Mouse (Mus musculus) neutrophil, adult 83 days (primary cell): Measurements from ENCODE around the gene Olfr905. TPM values are rescaled to one million over a fixed set of nuclear protein-coding genes. Genes with fewer than 3 reads are reported as not detected.

Experiments
- total RNA-seq, 2 experiments: library from RNA; stranded (reverse); gene quantifications; one replicate each; pipeline ENCODE4 v1.2.4; 2023

Olfr905 gene
- not detected for total RNA-seq

DNA sequence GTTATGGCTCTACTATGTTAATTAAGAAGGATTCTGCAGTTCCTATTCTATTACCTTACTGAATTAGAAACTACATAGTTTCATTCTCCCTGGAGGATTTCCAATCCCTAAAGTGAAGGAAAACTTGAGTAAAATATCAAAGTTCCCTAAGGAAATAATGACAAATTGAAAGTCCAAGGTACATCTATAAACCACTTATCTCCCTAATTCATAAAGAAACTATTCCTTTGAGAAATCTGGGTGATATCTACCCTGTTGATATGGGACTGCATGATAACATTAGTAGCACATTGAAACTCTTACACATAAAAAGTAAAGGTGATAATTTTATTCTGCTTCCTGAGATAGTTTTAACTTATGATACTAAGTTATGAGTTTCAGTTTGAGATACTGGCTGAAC lies at the start of gene Olfr905:
Gene Olfr905 (plus strand): TSS at position 301 of the 400 bp plus-strand sequence.

DNA sequence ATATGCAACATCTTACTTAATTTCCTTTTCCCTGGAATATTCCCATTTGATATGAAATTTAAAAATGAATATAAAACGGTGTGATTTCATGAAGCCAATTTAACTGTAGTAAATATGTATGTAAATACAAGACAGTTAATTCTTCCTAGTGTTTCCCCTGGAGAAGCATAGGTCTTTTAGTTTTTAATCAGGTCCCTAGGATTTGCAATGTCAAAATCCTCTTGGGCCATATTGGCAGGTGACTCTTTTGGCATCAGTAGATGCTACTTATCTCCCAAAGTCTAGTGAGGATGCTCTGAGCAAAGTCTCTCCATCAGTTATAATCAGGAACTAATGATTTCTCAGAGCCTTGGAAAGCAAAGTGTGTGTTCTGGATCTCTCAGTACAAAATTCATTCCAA lies 41.8 kb upstream of the Olfr905 start, which contains the start of gene Olfr901:
Gene Olfr901 (plus strand): TSS at position 301 of the 400 bp plus-strand sequence.

DNA sequence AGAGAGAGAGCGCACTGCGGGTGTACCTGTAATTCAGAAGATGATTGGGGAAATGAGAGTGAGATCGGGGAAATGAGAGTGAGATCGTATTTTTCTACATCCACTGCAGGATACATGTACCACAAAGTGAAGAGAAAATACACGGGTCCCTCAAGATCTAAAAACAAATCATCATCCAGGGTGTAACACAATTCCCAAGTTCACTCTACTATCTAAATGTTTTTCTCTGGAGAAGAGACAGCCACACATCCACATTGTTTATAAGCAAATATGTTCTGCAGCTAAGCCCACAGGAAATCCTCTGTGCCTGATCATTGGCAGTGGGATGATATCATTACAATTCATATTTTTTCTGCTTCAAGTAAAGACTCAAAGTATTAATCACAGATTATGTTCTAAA lies 23.6 kb upstream of the Olfr905 start, which contains the start of gene Olfr902:
Gene Olfr902 (plus strand): TSS at position 301 of the 400 bp plus-strand sequence.

DNA sequence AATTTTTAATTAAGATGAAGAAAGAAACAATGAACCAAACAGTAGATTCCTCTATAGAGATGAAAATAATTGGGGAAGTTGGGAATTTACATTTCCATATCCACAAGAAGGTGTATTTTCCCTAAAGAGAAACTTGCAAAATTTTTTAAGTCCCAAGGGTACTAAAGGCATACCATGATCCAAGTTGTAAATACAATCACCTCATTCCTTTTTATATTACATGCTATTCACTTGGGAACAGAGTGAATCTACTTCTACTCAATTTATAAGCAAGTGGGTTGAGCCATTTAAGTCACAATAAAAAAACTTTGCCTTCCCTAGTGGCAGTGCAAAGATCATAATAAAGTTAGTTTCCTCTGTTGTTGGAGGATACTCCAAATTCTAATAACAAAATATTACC lies 8.1 kb upstream of the Olfr905 start, which contains the start of gene Olfr904:
Gene Olfr904 (plus strand): TSS at position 301 of the 400 bp plus-strand sequence.

DNA sequence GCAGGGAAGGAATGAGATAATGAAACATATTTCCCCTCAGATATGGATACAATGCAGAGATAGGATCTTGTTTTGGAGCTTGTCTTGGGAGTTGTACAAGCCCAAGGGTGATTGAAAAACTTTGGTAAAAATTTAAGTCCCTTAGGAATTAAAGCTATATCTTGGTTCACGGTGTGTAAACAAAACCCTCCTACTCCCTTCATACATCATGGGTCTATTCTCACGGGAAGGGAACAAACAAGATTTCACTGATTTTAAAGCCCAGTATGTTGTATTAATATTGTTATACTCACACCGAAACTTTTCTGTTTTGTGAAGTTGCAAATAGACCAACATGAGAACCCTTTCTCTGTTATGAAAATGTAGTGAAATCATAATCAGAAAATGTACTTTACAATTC lies 15.9 kb downstream of the Olfr905 start, which contains the start of gene Olfr906:
Gene Olfr906 (plus strand): TSS at position 301 of the 400 bp plus-strand sequence.

DNA sequence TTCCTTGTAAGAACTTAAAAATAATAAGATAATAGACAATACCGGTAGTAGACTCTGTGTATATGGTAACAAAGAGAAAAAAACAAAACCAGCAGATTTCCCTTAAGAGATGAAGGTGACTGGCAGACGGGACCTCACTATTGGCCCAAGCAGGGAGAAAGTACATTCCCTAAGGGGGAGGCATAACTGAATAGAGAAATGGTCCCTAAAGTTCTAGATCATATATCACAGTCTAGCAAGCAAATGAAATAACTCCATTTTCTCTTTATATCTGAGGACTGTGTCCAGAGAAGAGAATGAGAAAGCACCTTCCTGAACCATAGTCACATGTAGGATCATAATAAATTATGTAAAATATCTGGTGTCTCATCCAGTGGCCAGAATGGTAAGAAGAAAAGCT lies 24.6 kb downstream of the Olfr905 start, which contains the start of gene Olfr907:
Gene Olfr907 (plus strand): TSS at position 301 of the 400 bp plus-strand sequence.

DNA sequence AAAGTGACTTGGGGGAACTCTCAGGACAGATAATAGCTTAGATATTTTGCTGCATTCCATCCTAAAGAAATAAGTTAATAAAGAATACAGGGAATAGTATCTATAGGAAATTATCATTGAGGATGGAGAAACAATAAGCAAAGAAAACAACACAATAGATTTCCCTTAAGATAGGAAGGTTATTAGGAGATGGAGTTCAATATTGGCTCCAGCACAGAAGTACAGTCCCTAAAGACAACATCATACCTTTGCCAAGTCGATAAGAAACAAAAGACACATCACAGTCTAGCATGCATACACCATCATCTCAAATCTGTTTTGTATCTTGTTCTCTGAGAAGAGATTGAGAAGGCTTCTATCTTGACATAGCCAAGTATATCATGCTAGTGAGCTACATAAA lies 50.4 kb downstream of the Olfr905 start, which contains the start of gene Olfr911-ps1:
Gene Olfr911-ps1 (plus strand): TSS at position 301 of the 400 bp plus-strand sequence.

Other genes with a start within 250 kb of the Olfr905 start
- not detected for gene Olfr143, start 218.3 kb upstream of the Olfr905 start, total RNA-seq
- gene Olfr895, start 203.3 kb upstream of the Olfr905 start, total RNA-seq, result not detected
- not detected for gene Olfr896-ps1, start 180.0 kb upstream of the Olfr905 start, total RNA-seq
- gene Olfr25, start 142.0 kb upstream of the Olfr905 start, total RNA-seq, result not detected
- not detected for gene Olfr898, start 122.7 kb upstream of the Olfr905 start, total RNA-seq
- gene Olfr250, start 104.2 kb upstream of the Olfr905 start, total RNA-seq, result not detected
- gene Olfr251, start 94.0 kb upstream of the Olfr905 start, total RNA-seq, result not detected
- not detected for gene Olfr147, start 69.4 kb upstream of the Olfr905 start, total RNA-seq
- not detected for gene Olfr901, start 41.7 kb upstream of the Olfr905 start, total RNA-seq
- gene Olfr902, start 23.5 kb upstream of the Olfr905 start, total RNA-seq, result not detected
- not detected for gene Olfr904, start 8.0 kb upstream of the Olfr905 start, total RNA-seq
- not detected for gene Olfr906, start 16.0 kb downstream of the Olfr905 start, total RNA-seq
- not detected for gene Olfr907, start 24.7 kb downstream of the Olfr905 start, total RNA-seq
- not detected for gene Olfr911-ps1, start 50.5 kb downstream of the Olfr905 start, total RNA-seq
- gene Olfr910, start 66.7 kb downstream of the Olfr905 start, total RNA-seq, result not detected
- not detected for gene Olfr912, start 109.1 kb downstream of the Olfr905 start, total RNA-seq
- not detected for gene Olfr913, start 121.7 kb downstream of the Olfr905 start, total RNA-seq
- not detected for gene Olfr914, start 134.0 kb downstream of the Olfr905 start, total RNA-seq
- not detected for gene Olfr916, start 188.8 kb downstream of the Olfr905 start, total RNA-seq
- gene Olfr917, start 194.7 kb downstream of the Olfr905 start, total RNA-seq, result not detected
- gene Olfr918, start 203.5 kb downstream of the Olfr905 start, total RNA-seq, result not detected
- gene Olfr919, start 232.6 kb downstream of the Olfr905 start, total RNA-seq, result not detected
- gene Vwa5a, start 247.2 kb downstream of the Olfr905 start, total RNA-seq, result 10 to 100 TPM; 23.1 to 26.8 TPM